In genomic region chr9:71321436-71321835, GRCm38 (mm10) we compare ENCODE assay signal across 15 mouse cellular contexts.
DNase-seq lines count a peak whose midpoint lies in the region; ATAC-seq and TF ChIP-seq lines count a peak whose summit lies in the region.
"Had no signal": no experiment of that assay in that cellular context is flagged by ENCODE, and none has a peak within 500 bp of the region (broad histone marks: within the 10 kb centered on the region; RNA-seq: fewer than 3 reads in every experiment).

No protein-coding gene starts in this region.

- ATAC-seq in heart, postnatal 0 days (ENCODE audit: insufficient read depth, low read depth) = peak; percentile 4; the same call in 1 of the 2 replicates
- peak; percentile 68 for ATAC-seq in kidney, embryonic 15.5 days (replicated peaks; ENCODE audit: low FRiP score)
- ATAC-seq in megakaryocyte-erythroid progenitor cell, adult 5-6 weeks (replicated peaks; ENCODE audit: low FRiP score, low TSS enrichment, poor library complexity, severe bottlenecking) = no peak
- ATAC-seq in forebrain, embryonic 11.5 days (replicated peaks; ENCODE audit: low FRiP score) = no peak
- ATAC-seq: forebrain, embryonic 16.5 days; inflammation-experienced regulatory T-cells, adult 6 months; midbrain, embryonic 13.5 days had no signal

- WGBS in heart, postnatal 0 days = 33% methylated on average over 7 of the region's 7 CpGs
- 45% methylated on average over 7 of the region's 7 CpGs for WGBS in kidney, embryonic 15.5 days
- 65% methylated on average over 7 of the region's 7 CpGs for WGBS in limb, embryonic 10.5 days
- 81% methylated on average over 7 of the region's 7 CpGs for WGBS in forebrain, embryonic 11.5 days

- intact Hi-C loops in heart, postnatal 25 days (cut with DNase I) = no loop called here

- peak; percentile 31 for DNase-seq in heart, postnatal 0 days (ENCODE audit: low spot score)
- DNase-seq in heart, postnatal 25 days (ENCODE audit: low spot score) = no peak
- DNase-seq in lung, postnatal 10 days = peak; percentile 15
- DNase-seq in lung, postnatal 25 days (ENCODE audit: low spot score) = no peak
- DNase-seq in limb, embryonic 10.5 days (ENCODE audit: low spot score) = no peak
- no peak for DNase-seq in forebrain, embryonic 11.5 days (ENCODE audit: low spot score)
- DNase-seq: cerebellum, adult 9-10 months had no signal

- H3K9ac ChIP-seq in heart, postnatal 0 days (replicated peaks; ENCODE audit: low read depth, low read length) = no peak overlapping the region
- no peak overlapping the region for H3K9ac ChIP-seq in kidney, embryonic 15.5 days
- no peak overlapping the region for H3K9ac ChIP-seq in forebrain, embryonic 11.5 days (ENCODE audit: low read length)
- H3K9ac ChIP-seq: embryonic facial prominence, embryonic 12.5 days; midbrain, embryonic 13.5 days had no signal

- no peak overlapping the region for H3K4me2 ChIP-seq in heart, postnatal 0 days (ENCODE audit: low read depth, low read length)
- no peak overlapping the region for H3K4me2 ChIP-seq in kidney, embryonic 15.5 days
- H3K4me2 ChIP-seq in forebrain, embryonic 11.5 days (ENCODE audit: low read depth, low read length, severe bottlenecking) = no peak overlapping the region
- H3K4me2 ChIP-seq: embryonic facial prominence, embryonic 12.5 days; midbrain, embryonic 13.5 days had no signal

- H3K27me3 ChIP-seq in heart, postnatal 0 days (ENCODE audit: control insufficient read depth, insufficient read depth, low read length) = no peaks in the 10 kb centered on the region
- no peaks in the 10 kb centered on the region for H3K27me3 ChIP-seq in kidney, embryonic 15.5 days
- peaks cover 26% of the 10 kb centered on the region; the same call in 1 of the 2 replicates for H3K27me3 ChIP-seq in limb, embryonic 10.5 days (ENCODE audit: low read depth, poor library complexity, severe bottlenecking)
- H3K27me3 ChIP-seq in forebrain, embryonic 11.5 days (ENCODE audit: control insufficient read depth, insufficient read depth, low read length) = no peaks in the 10 kb centered on the region
- H3K27me3 ChIP-seq: embryonic facial prominence, embryonic 12.5 days; midbrain, embryonic 13.5 days had no signal

- TF ChIP-seq EP300 in heart, postnatal 0 days (IDR thresholded peaks at IDR 0.05; ENCODE audit: low read depth) = no peak

- H3K27ac ChIP-seq in heart, postnatal 0 days (ENCODE audit: low read depth) = 0 out of 2 replicates have a peak overlapping the region, but pooled peaks have one; percentile 7
- peak overlapping the region; percentile 75 for H3K27ac ChIP-seq in kidney, embryonic 15.5 days
- 0 out of 2 replicates have a peak overlapping the region, but pooled peaks have one; percentile 25 for H3K27ac ChIP-seq in limb, embryonic 10.5 days
- H3K27ac ChIP-seq in forebrain, embryonic 11.5 days (ENCODE audit: low read depth, low read length) = no peak overlapping the region
- H3K27ac ChIP-seq: embryonic facial prominence, embryonic 12.5 days; layer of hippocampus, adult 2 months; macrophage; midbrain, embryonic 13.5 days had no signal

- no peaks in the 10 kb centered on the region for H3K36me3 ChIP-seq in heart, postnatal 0 days (replicated peaks; ENCODE audit: control insufficient read depth, insufficient read depth, low read length)
- no peaks in the 10 kb centered on the region for H3K36me3 ChIP-seq in kidney, embryonic 15.5 days
- no peaks in the 10 kb centered on the region for H3K36me3 ChIP-seq in limb, embryonic 10.5 days
- H3K36me3 ChIP-seq in forebrain, embryonic 11.5 days (ENCODE audit: control insufficient read depth, insufficient read depth, low read length) = no peaks in the 10 kb centered on the region
- H3K36me3 ChIP-seq: embryonic facial prominence, embryonic 12.5 days; midbrain, embryonic 13.5 days had no signal

- no peak for TF ChIP-seq CTCF in heart, postnatal 0 days (IDR thresholded peaks at IDR 0.05; ENCODE audit: low read depth)

- no peak overlapping the region for H3K4me3 ChIP-seq in heart, postnatal 0 days (ENCODE audit: low read depth, low read length)
- H3K4me3 ChIP-seq in kidney, embryonic 15.5 days (replicated peaks) = no peak overlapping the region
- H3K4me3 ChIP-seq in limb, embryonic 10.5 days = no peak overlapping the region
- H3K4me3 ChIP-seq in forebrain, embryonic 11.5 days (ENCODE audit: low read depth, low read length) = no peak overlapping the region
- H3K4me3 ChIP-seq: embryonic facial prominence, embryonic 12.5 days; layer of hippocampus, adult 2 months; midbrain, embryonic 13.5 days had no signal

- no peaks in the 10 kb centered on the region for H3K9me3 ChIP-seq in heart, postnatal 0 days (replicated peaks; ENCODE audit: control insufficient read depth, low read length)
- no peaks in the 10 kb centered on the region for H3K9me3 ChIP-seq in kidney, embryonic 15.5 days (replicated peaks)
- no peaks in the 10 kb centered on the region for H3K9me3 ChIP-seq in limb, embryonic 10.5 days (replicated peaks)
- no peaks in the 10 kb centered on the region for H3K9me3 ChIP-seq in forebrain, embryonic 11.5 days (ENCODE audit: control insufficient read depth, low read length)
- H3K9me3 ChIP-seq: embryonic facial prominence, embryonic 12.5 days; midbrain, embryonic 13.5 days had no signal

- peaks cover 9% of the 10 kb centered on the region; the same call in 1 of the 2 replicates for H3K4me1 ChIP-seq in heart, postnatal 0 days (ENCODE audit: control insufficient read depth, insufficient read depth)
- peaks cover 54% of the 10 kb centered on the region for H3K4me1 ChIP-seq in kidney, embryonic 15.5 days
- peaks cover 21% of the 10 kb centered on the region for H3K4me1 ChIP-seq in limb, embryonic 10.5 days
- no peaks in the 10 kb centered on the region for H3K4me1 ChIP-seq in forebrain, embryonic 11.5 days (replicated peaks; ENCODE audit: control insufficient read depth, insufficient read depth, low read length)
- H3K4me1 ChIP-seq: midbrain, embryonic 13.5 days had no signal

Comparison
In these comparisons a context has a peak if more than half of its experiments do, and no peak if none do; other contexts are left out.
1. DNase-seq: peak in heart, postnatal 0 days (single experiment) and lung, postnatal 10 days (single experiment); none in heart, postnatal 25 days (single experiment), lung, postnatal 25 days (single experiment), limb, embryonic 10.5 days (single experiment) and forebrain, embryonic 11.5 days (single experiment).
2. ATAC-seq: peak in heart, postnatal 0 days (single experiment) and kidney, embryonic 15.5 days (single experiment); none in megakaryocyte-erythroid progenitor cell, adult 5-6 weeks (single experiment) and forebrain, embryonic 11.5 days (single experiment).